Mouse (Mus musculus) midbrain, embryonic 16.5 days (tissue): ENCODE measurements around the gene Trim71. TPM values are rescaled to one million over a fixed set of nuclear protein-coding genes. Genes with fewer than 3 reads are reported as not detected.

Experiments used
- ATAC-seq: fragments of 200-750 bp; cut with Nextera tagmentation; 2 replicates; pipeline ENCODE4 v1.8.0; 2017; ENCODE audit warnings: moderate TSS enrichment
- H3K27ac ChIP-seq: fragments of 300-500 bp; sonication (generic); 2 replicates; pipeline ENCODE4 v1.5.1; 2014; ENCODE audit warnings: mild to moderate bottlenecking, low read length, mixed read lengths
- H3K27me3 ChIP-seq: fragments of 300-500 bp; sonication (generic); 2 replicates; pipeline ENCODE4 v1.6.1; 2014; ENCODE audit warnings: low read depth, low read length, mixed read lengths; ENCODE audit not compliant: control insufficient read depth, insufficient read depth
- H3K36me3 ChIP-seq: fragments of 300-500 bp; sonication (generic); 2 replicates; pipeline ENCODE4 v1.6.1; 2014; ENCODE audit warnings: mild to moderate bottlenecking, low read length, moderate library complexity, mixed read lengths; ENCODE audit not compliant: control insufficient read depth, insufficient read depth
- H3K4me1 ChIP-seq: fragments of 300-500 bp; sonication (generic); 2 replicates; pipeline ENCODE4 v1.6.1; 2014; ENCODE audit warnings: mild to moderate bottlenecking, low read length, mixed read lengths; ENCODE audit not compliant: control insufficient read depth, insufficient read depth
- H3K4me2 ChIP-seq: fragments of 300-500 bp; sonication (generic); 2 replicates; pipeline ENCODE4 v1.6.1; 2014; ENCODE audit warnings: mild to moderate bottlenecking, low read length, mixed read lengths
- H3K4me3 ChIP-seq: fragments of 300-500 bp; sonication (generic); 2 replicates; pipeline ENCODE4 v1.5.1; 2014; ENCODE audit warnings: low read depth, mild to moderate bottlenecking, low read length, moderate library complexity, mixed read lengths
- H3K9ac ChIP-seq: fragments of 300-500 bp; sonication (generic); 2 replicates; pipeline ENCODE4 v1.6.1; 2014; ENCODE audit warnings: low read depth, low read length, mixed read lengths
- H3K9me3 ChIP-seq: fragments of 300-500 bp; sonication (generic); replicated peaks from 2 replicates; pipeline ENCODE4 v1.6.1; 2014; ENCODE audit warnings: mild to moderate bottlenecking, low read length, mixed read lengths; ENCODE audit not compliant: control insufficient read depth, poor library complexity, severe bottlenecking
- WGBS: fragments of 180-500 bp; shearing (Covaris S2); extraction: QIAGEN DNeasy Blood & Tissue Kit; methylation state at CpG from one replicate; pipeline ENCODE4 v1.1.7; 2014; 5-methylcytosine and 5-hydroxymethylcytosine counted together
- polyA plus RNA-seq: library from polyadenylated mRNA; unstranded; fragments of >200 nt; fragmentation: Nextera tagmentation; extraction: Ambion mirVana; gene quantifications from 2 replicates; pipeline ENCODE4 v1.2.1, GENCODE M21; 2015

The Trim71 gene
- polyA plus RNA-seq, 1 experiment from 2014 or later: 0.15 TPM

- H3K4me2 ChIP-seq: no peak overlapping the region
- H3K27me3 ChIP-seq: no peaks in the 10 kb centered on the region; the same call in 1 of the 2 replicates
- no peak overlapping the region for H3K27ac ChIP-seq
- no peak overlapping the region for H3K4me3 ChIP-seq
- WGBS: 86% methylated on average over 9 of the region's 9 CpGs
- ATAC-seq: no peak
- H3K9ac ChIP-seq: no peak overlapping the region
- H3K9me3 ChIP-seq: no peaks in the 10 kb centered on the region
- H3K36me3 ChIP-seq: no peaks in the 10 kb centered on the region
- no peaks in the 10 kb centered on the region for H3K4me1 ChIP-seq
Measured at GRCm38 (mm10) chr9:114534747-114535517, 29.2 kb downstream of the Trim71 start.

- WGBS: 67% methylated on average over 4 of the region's 4 CpGs
- no peak for ATAC-seq
- H3K27me3 ChIP-seq: no peaks in the 10 kb centered on the region; the same call in 1 of the 2 replicates
- H3K27ac ChIP-seq: no peak overlapping the region
- H3K4me2 ChIP-seq: no peak overlapping the region
- H3K36me3 ChIP-seq: no peaks in the 10 kb centered on the region
- no peak overlapping the region for H3K4me3 ChIP-seq
- H3K4me1 ChIP-seq: no peaks in the 10 kb centered on the region
- no peak overlapping the region for H3K9ac ChIP-seq
- no peaks in the 10 kb centered on the region for H3K9me3 ChIP-seq
Measured at GRCm38 (mm10) chr9:114533848-114534247, 30.3 kb downstream of the Trim71 start.

GRCm38 (mm10) chr9:114531276-114531675 lies 32.9 kb downstream of the Trim71 start:
- 26% methylated on average over 11 of the region's 11 CpGs for WGBS
- Histone ChIP-seq H3K4me1 (0 out of 2 replicates have a peak, but pooled peaks cover 4% of the 10 kb centered on the region), H3K27me3 (peaks cover 2% of the 10 kb centered on the region; the same call in 1 of the 2 replicates), H3K9me3 (no peaks in the 10 kb centered on the region), H3K4me2 (no peak overlapping the region), H3K27ac (no peak overlapping the region), H3K9ac (no peak overlapping the region), H3K36me3 (no peaks in the 10 kb centered on the region), H3K4me3 (no peak overlapping the region)
- ATAC-seq: no peak

GRCm38 (mm10) chr9:114528680-114529048 lies 35.5 kb downstream of the Trim71 start:
- no peak overlapping the region for H3K27ac ChIP-seq

GRCm38 (mm10) chr9:114527992-114528679 lies 36.0 kb downstream of the Trim71 start:
- Histone ChIP-seq H3K4me3 (no peak overlapping the region), H3K9ac (no peak overlapping the region), H3K27me3 (peaks cover 2% of the 10 kb centered on the region; the same call in 1 of the 2 replicates), H3K4me2 (no peak overlapping the region), H3K27ac (no peak overlapping the region), H3K9me3 (no peaks in the 10 kb centered on the region), H3K36me3 (no peaks in the 10 kb centered on the region), H3K4me1 (peaks cover 10% of the 10 kb centered on the region)
- WGBS: 15% methylated on average over 17 of the region's 17 CpGs
- ATAC-seq: no peak

More at GRCm38 (mm10) chr9:114528680-114529048, 35.5 kb downstream of the Trim71 start:
- H3K9me3 ChIP-seq: no peaks in the 10 kb centered on the region
- H3K4me1 ChIP-seq: peaks cover 10% of the 10 kb centered on the region
- H3K9ac ChIP-seq: no peak overlapping the region
- no peak for ATAC-seq
- H3K36me3 ChIP-seq: no peaks in the 10 kb centered on the region
- 46% methylated on average over 9 of the region's 9 CpGs for WGBS
- H3K27me3 ChIP-seq: peaks cover 2% of the 10 kb centered on the region; the same call in 1 of the 2 replicates
- H3K4me2 ChIP-seq: no peak overlapping the region
- no peak overlapping the region for H3K4me3 ChIP-seq

- Histone ChIP-seq H3K9me3 (no peaks in the 10 kb centered on the region), H3K4me3 (no peak overlapping the region), H3K36me3 (no peaks in the 10 kb centered on the region), H3K9ac (no peak overlapping the region), H3K27me3 (peaks cover 2% of the 10 kb centered on the region; the same call in 1 of the 2 replicates), H3K4me2 (peak overlapping the region; percentile 17), H3K27ac (no peak overlapping the region), H3K4me1 (peaks cover 10% of the 10 kb centered on the region)
- WGBS: 3% methylated on average over 16 of the region's 16 CpGs
- ATAC-seq: 0 out of 2 replicates have a peak, but pooled peaks have one; percentile 36
Measured at GRCm38 (mm10) chr9:114527085-114527484, 37.1 kb downstream of the Trim71 start.

GRCm38 (mm10) chr9:114526581-114526980 lies 37.6 kb downstream of the Trim71 start:
- Histone ChIP-seq H3K9ac (no peak overlapping the region), H3K27me3 (peaks cover 2% of the 10 kb centered on the region; the same call in 1 of the 2 replicates), H3K4me3 (no peak overlapping the region), H3K27ac (no peak overlapping the region), H3K9me3 (no peaks in the 10 kb centered on the region), H3K4me1 (peaks cover 10% of the 10 kb centered on the region), H3K4me2 (no peak overlapping the region), H3K36me3 (no peaks in the 10 kb centered on the region)
- no peak for ATAC-seq
- WGBS: 8% methylated on average over 8 of the region's 8 CpGs

- H3K9me3 ChIP-seq: no peaks in the 10 kb centered on the region
- H3K9ac ChIP-seq: no peak overlapping the region
- H3K4me1 ChIP-seq: peaks cover 10% of the 10 kb centered on the region
- no peak for ATAC-seq
- WGBS: 8% methylated on average over 8 of the region's 8 CpGs
- H3K27me3 ChIP-seq: peaks cover 2% of the 10 kb centered on the region; the same call in 1 of the 2 replicates
- no peaks in the 10 kb centered on the region for H3K36me3 ChIP-seq
- no peak overlapping the region for H3K4me2 ChIP-seq
- no peak overlapping the region for H3K4me3 ChIP-seq
- no peak overlapping the region for H3K27ac ChIP-seq
Measured at GRCm38 (mm10) chr9:114525891-114526290, 38.3 kb downstream of the Trim71 start.
